Mouse (Mus musculus) small intestine, adult 2 months (tissue): ENCODE data around the gene Gpx3.

Source experiments
- CTCF ChIP-seq: fragments of 200-500 bp; IDR thresholded peaks from 2 replicates; pipeline ENCODE4 v1.5.1; 2012; ENCODE audit warnings: low read depth, mild to moderate bottlenecking, control low read depth, inconsistent platforms, low read length, moderate library complexity, mixed read lengths; ENCODE audit not compliant: insufficient replicate concordance, insufficient read length; ENCODE audit errors: extremely low read depth
- POLR2A ChIP-seq: fragments of 200-500 bp; IDR thresholded peaks from 2 replicates; pipeline ENCODE4 v1.6.1; 2012; ENCODE audit warnings: low read depth, mild to moderate bottlenecking, control low read depth, inconsistent platforms, low read length, moderate library complexity

- no peak for TF ChIP-seq CTCF
- TF ChIP-seq POLR2A = no peak
Measured at GRCm38 (mm10) chr11:54944702-54945101, 42.4 kb downstream of the Gpx3 start.
